Mouse (Mus musculus) liver, adult 2 months (tissue): Measurements from ENCODE around the gene Snx1.
A peak's percentile ranks its signal among the peaks of the same experiment; 100 is the strongest.

ENCODE experiments used
- CTCF ChIP-seq: fragments of 200-500 bp; IDR thresholded peaks from 2 replicates; pipeline ENCODE4 v1.5.1; 2011; ENCODE audit warnings: low read depth, low read length, control low read depth
- POLR2A ChIP-seq: fragments of 200-500 bp; IDR thresholded peaks from 2 replicates; pipeline ENCODE4 v1.6.1; 2011; ENCODE audit warnings: low read length, control low read depth; ENCODE audit not compliant: insufficient read depth; ENCODE audit errors: extremely low read depth

- TF ChIP-seq CTCF (peak; percentile 57), POLR2A (no peak)
These were observed 19.8 kb upstream of the Snx1 start for GRCm38 (mm10) chr9:66146141-66146540.
